Mouse (Mus musculus): Measurements from ENCODE around the gene Tbc1d9. TPM values are rescaled to one million over a fixed set of nuclear protein-coding genes. Genes with fewer than 3 reads are reported as not detected.
"Not testable (repeated sequence)": the region's sequence is repeated elsewhere in the genome, so short reads cannot be mapped to it uniquely, and the experiment has no call there.

The Tbc1d9 gene
- total RNA-seq, 2 experiments from 2014 or later = 81.2 to 87.7 TPM

DNA sequence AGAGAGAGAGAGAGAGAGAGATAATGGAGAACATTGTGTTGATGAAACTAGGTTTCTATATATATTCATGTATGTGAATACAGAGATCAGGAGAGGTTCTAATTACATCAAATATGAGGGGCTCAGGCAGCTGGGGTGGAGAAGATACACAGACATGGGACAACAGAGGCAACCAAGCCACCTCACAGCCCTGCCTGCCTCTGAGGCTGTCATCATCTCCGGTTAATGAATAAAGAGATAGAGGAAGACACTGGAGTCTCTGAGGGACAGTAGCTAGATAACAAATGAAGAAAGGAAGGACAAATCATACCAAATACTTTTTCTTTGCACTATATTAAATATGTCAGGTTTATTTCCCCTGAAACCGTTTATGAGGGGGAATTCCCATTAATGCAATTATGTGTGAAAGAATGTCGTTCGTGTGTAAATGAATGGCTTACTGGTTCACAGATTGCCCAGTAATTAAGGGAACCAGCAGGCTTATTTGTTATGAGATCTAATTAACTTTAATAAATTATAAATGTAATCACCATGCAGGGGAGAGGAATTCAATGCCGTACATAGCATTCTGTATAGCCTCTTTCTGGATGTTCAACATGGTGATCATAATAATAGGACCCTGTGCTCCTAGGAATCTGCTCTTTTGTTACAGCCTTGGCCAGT lies 59.7 kb downstream of the Tbc1d9 start:
- DNase-seq (ENCODE audit: low spot score in 2 of 2) = no peak

- DNase-seq (ENCODE audit: low spot score in 2 of 2) = no peak
These were observed 60.4 kb downstream of the Tbc1d9 start for GRCm38 (mm10) chr8:83225598-83225997.

GRCm38 (mm10) chr8:83227336-83227735 lies 62.2 kb downstream of the Tbc1d9 start:
- DNase-seq (ENCODE audit: low spot score in 2 of 2) = no peak

DNA sequence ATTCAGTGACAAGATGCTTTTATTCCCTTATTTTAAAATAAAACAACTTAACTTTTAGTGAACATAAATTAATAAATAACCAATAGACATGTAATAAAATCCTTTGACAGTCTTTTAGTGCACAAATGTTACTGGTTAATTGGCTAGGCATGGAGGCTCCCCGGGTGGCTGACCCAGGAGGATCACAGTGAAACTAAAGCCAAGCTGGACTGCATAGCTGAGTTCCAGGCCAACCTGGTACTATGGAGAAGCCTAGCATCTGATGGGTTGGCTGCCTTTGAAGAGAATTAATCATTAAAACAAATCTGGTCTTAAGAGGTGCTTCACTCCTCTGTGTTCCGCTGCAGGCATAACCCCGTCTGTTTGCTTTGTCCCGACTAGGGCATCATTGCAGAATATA lies 67.9 kb downstream of the Tbc1d9 start:
- DNase-seq (ENCODE audit: low spot score in 2 of 2) = no peak

DNA sequence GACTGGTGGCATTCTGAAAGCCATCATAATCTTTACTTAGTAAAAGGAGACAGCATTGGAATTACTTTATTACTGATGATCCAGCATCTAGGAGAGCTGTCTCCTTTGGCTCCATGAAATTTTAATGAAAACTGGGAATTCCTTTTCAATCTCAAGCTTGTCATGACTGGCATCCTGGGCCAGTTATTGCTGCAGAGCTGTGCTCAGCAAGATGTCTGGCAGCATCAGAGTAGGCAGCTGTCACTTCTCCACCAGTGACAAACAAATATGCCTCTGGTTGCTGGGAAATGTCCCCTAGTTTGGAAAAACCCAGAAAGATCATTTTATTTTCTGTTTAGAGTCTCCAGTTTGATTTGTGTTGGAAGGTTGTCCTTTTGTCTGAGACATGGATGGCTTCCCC lies 74.2 kb downstream of the Tbc1d9 start:
- DNase-seq (ENCODE audit: low spot score in 2 of 2) = no peak

DNA sequence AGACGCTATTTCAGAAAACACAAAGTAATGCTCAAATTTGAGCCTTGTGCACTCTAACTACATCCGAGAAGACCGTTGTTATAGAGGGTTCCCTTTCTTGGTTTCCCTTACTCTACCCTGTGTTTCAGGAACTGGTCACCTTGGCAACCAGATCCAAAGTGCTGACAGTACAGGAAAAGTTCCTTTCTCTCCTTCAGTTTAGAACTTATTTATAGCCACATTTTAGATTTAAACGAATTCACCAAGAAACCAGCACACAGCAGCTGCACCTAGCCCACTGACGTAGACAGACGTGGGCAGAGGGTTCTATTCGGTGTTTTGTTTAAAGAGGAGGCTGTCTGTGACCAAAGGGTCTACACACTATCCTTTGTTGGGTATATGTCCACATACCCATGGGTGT lies 79.0 kb downstream of the Tbc1d9 start:
- DNase-seq (ENCODE audit: low spot score in 2 of 2) = no peak

GRCm38 (mm10) chr8:83250858-83251257 lies 85.7 kb downstream of the Tbc1d9 start:
- DNase-seq (ENCODE audit: low spot score in 2 of 2) = no peak

GRCm38 (mm10) chr8:83251362-83252246 lies 86.5 kb downstream of the Tbc1d9 start:
- DNase-seq (ENCODE audit: low spot score in 2 of 2) = no peak

DNA sequence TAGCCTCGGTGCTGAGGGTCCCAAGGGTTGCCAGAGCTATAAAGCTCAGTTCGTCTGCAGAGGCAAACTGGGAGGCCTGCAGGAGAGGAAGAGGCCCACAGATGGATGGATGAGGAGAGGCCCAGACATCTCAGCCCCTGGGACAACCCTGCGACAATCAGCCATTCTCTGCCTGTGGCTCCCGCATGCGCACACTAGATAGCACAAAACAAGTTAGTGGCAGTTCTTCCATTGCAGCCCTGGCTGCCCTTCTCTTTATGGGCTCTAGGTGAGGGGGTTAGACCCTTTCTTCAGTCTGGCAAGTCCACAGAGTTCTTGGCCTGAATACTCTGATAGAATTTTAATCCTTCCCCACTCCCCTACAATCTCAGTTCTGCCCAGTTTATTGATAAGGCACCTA lies 87.6 kb downstream of the Tbc1d9 start:
- no peak for DNase-seq (ENCODE audit: low spot score in 2 of 2)

GRCm38 (mm10) chr8:83257631-83258030 lies 92.5 kb downstream of the Tbc1d9 start:
- DNase-seq (ENCODE audit: low spot score in 2 of 2) = no peak

DNA sequence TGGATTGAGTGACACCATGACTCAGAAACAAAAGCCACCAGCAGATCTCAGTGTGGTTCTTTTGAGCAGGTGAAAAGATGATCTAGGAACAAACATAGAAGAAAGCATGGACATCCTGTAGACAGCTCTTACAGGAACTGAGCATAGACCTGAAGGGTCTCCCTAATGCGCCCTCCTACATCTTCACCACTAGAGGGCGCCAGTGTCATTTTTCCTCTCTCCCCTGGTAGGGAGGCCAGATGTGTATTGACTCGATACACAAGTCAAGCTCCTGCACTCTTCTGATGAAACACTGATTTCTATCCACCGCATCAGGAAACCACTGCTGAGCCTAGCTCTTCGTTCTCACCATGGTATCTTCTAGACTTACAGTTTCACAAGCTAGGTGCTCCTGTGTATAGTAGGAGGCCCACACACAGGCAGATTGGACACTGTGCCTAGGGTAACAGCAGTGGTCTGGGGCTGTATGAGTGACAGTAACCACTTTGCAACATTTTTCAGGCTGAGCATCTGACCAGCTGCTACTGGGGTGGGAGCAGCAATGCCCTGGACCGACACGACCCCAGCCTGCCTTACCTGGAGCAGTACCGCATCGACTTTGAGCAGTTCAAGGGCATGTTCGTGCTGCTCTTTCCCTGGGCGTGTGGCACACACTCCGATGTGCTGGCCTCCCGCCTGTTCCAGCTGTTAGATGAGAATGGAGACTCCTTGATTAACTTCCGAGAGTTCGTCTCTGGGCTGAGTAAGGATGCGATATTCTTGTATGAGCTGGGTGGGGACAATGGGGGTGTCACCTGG lies 95.5 kb downstream of the Tbc1d9 start:
- peak; percentile 39 to 61 for DNase-seq (ENCODE audit: low spot score in 2 of 2)

DNA sequence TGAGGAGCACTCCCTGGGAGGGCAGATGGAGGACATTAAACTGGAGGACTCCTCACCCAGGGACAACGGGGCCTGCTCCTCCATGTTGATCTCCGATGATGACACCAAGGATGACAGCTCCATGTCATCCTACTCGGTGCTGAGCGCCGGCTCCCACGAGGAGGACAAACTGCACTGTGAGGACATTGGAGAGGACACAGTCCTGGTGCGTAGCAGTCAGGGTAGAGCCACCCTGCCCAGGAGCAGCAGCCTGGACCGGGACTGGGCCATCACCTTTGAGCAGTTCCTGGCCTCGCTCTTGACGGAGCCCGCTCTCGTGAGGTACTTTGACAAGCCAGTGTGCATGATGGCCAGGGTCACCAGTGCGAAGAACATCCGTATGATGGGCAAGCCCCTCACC lies 106.0 kb downstream of the Tbc1d9 start:
- DNase-seq (ENCODE audit: low spot score in 2 of 2) = no peak

- no peak for DNase-seq (ENCODE audit: low spot score in 2 of 2)
These were observed 107.3 kb downstream of the Tbc1d9 start for GRCm38 (mm10) chr8:83272464-83272863.

DNA sequence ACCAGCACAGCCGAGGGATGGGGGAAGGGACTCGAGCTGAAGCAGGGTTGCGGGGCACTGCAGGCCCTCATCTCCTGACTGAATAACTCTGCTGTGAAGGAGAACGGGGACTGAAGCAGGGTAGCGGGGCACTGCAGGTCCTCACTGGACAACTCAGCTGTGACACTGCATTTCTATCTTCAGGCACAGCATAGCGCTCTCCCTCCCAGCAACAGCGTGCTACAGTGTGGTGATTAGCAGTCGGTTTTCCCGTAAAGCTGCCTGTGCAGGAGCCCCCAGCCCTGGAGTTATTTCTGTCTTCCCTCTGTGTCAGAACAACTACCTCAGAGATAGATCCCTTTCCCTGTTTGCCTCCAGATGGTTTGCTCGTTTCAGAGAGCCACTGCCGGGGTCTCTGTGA lies 109.3 kb downstream of the Tbc1d9 start:
- DNase-seq (ENCODE audit: low spot score in 2 of 2) = no peak

DNA sequence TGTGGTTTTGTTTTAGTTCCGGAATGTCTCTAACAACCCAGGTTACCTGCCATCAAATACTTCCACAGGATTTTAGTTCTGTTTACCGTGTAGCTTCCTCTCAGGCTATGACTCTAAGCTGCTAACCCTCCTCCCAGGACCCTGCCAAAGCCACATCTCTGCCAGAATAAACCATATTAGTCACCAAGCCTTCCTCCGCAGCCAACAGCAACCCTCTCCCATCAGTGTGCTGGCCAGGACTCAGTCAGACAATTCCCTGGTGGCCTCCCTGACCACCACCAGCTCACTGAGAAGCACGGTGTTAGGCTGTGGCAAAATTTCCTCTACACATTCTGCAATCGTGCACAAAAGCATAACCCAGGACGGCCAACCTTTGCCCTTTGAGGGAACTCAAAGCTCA lies 113.3 kb downstream of the Tbc1d9 start:
- DNase-seq (ENCODE audit: low spot score in 2 of 2) = no peak

DNA sequence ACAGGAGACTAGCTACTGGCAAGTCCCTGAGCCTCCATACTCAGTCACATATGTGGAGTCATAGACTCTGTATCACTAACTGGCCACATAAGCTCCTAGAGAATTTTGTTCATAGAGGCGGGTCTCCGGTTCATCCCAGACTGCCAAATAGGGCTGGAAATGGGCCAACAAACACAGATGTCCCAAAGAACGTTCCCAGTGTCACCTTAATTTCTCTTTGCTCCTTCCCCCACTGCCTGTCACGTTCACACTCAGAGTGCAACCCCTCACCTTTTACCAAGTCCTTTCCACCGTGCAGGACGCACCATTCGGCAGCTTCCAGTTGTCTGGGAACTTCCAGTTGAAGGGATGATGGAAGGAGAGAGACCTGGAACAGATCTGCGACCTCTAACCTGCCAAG lies 120.2 kb downstream of the Tbc1d9 start:
- DNase-seq (ENCODE audit: low spot score in 2 of 2) = no peak

DNA sequence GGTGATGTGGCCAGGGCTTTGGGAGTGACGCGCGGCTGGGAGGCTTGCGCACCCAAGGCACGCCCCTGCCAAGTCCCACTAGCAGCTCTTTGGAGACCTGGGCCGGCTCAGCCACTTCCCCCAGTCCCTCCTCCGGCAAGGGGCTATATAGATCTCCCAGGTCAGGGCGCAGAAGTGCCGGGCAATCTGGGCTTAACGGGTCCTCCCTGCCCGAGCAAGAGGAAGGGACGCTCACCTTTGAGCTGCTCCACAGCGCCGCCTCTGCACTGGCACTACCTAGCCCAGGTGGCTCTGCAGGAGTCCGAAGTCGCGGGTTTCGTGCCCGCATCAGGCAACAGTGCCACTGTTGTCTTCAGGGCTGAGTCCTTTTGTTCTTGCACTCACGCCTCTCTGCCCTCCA lies 125.0 kb downstream of the Tbc1d9 start, which contains the start of gene Ucp1:
Gene Ucp1 (plus strand): TSS at position 177 of the 400 bp plus-strand sequence.
- DNase-seq (ENCODE audit: low spot score in 2 of 2) = no peak

- DNase-seq (ENCODE audit: low spot score in 2 of 2) = no peak
These were observed 132.2 kb downstream of the Tbc1d9 start for GRCm38 (mm10) chr8:83297375-83297774.

DNA sequence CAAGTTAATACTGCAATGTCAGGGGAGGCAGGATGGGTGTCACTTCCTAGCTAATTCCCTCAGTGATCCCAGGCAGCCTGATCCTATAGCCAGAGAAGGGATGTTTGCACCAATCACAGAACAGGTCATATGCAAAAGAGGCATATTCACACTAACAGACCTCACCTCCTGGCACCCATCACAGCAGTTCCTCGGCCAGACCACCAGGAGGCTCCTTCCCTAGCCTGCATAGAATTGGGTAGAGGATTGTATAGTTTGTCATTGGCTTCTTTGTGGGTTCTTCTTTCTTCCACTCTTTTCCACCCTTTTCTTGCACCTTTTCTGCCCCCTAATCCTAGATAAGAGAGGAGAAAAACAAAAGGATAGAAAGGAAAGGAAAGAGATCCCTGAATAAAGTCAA lies 135.0 kb downstream of the Tbc1d9 start:
- no peak for DNase-seq (ENCODE audit: low spot score in 2 of 2)

DNA sequence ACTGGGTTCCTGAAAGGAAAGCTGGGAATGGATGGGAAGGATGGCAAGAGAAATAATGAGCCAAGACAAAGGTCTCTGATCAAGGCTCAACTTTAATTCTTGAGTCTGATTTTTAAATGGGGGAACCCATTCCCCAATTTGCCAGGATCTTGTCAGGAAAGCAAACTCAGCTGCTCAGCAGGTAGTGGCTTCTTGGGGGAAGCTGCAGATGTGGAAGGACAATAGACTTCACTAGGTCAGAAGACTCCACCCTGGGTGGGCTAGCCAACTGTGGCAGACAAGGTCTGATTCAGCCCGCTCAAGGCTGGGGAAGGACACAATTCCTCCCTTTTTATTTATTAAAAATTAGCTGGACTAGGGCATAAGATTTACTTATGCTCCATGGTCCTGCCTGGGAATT lies 139.8 kb downstream of the Tbc1d9 start:
- DNase-seq (ENCODE audit: low spot score in 2 of 2) = no peak

- peak in 1 of 2 experiments; percentile 7 for DNase-seq (ENCODE audit: low spot score in 2 of 2)
These were observed 144.7 kb downstream of the Tbc1d9 start for GRCm38 (mm10) chr8:83309836-83310235.

- DNase-seq (ENCODE audit: low spot score in 2 of 2) = not testable (repeated sequence)
These were observed 149.9 kb downstream of the Tbc1d9 start for GRCm38 (mm10) chr8:83315084-83315483.

Measured in layer of hippocampus, postnatal 14 days (tissue).